Mouse (Mus musculus) heart, postnatal 0 days (tissue): ENCODE measurements around the gene Slc4a1.

ENCODE experiments used
- CTCF ChIP-seq: IDR thresholded peaks from 2 replicates; pipeline ENCODE4 v1.5.1; 2016; ENCODE audit warnings: antibody characterized with exemption, control low read depth, low read depth
- EP300 ChIP-seq: IDR thresholded peaks from 2 replicates; pipeline ENCODE4 v1.6.1; 2016; ENCODE audit warnings: antibody characterized with exemption, low read depth

- TF ChIP-seq CTCF, result no peak
- peak; percentile 86 for TF ChIP-seq EP300
Measured at GRCm38 (mm10) chr11:102408344-102408876, 42.4 kb upstream of the Slc4a1 start.
